Mouse (Mus musculus) embryonic fibroblast, embryonic 13.5 days (primary cell): ENCODE results near the gene Nupr1.

Experiments used
- CTCF ChIP-seq: IDR thresholded peaks from 2 replicates; pipeline ENCODE4 v1.5.1; 2011; ENCODE audit warnings: mild to moderate bottlenecking, control low read depth, low read length, moderate library complexity, borderline replicate concordance; ENCODE audit not compliant: insufficient read depth
- POLR2A ChIP-seq: IDR thresholded peaks from 2 replicates; pipeline ENCODE4 v1.6.1; 2011; ENCODE audit warnings: low read depth, mild to moderate bottlenecking, control low read depth, low read length, moderate library complexity

DNA sequence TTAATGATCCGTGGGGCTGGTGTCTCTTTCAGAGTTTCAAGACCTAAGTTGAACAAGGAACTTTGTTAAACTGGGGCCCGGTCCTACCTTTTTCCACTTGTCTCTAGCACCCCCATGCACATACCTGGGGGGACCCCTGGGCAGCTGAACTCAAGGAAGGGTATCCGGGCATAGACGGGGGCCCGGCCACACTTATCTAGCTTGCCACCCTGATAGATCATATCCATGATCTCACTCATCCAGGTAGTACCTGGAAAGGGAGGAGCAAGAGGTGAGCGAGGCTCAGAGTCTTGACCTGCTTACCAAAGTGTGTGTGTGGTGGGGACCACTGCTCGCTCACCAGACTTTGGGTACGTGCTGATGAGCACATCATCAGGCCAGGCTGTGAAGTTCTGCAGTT is 44.4 kb upstream of the Nupr1 start:
- no peak for TF ChIP-seq CTCF
- no peak for TF ChIP-seq POLR2A
